Mouse (Mus musculus): Measurements from ENCODE around the gene Ntf3.

GRCm38 (mm10) chr6:126088489-126089265 is 78.0 kb downstream of the Ntf3 start:
- no peak for TF ChIP-seq GATA1 (IDR thresholded peaks at IDR 0.05; ENCODE audit: borderline replicate concordance, low read length)
- no peak for TF ChIP-seq FLI1 (IDR thresholded peaks at IDR 0.05; ENCODE audit: low read length)

All from megakaryocyte, embryonic 14.5 days (primary cell).